Mouse (Mus musculus): Measurements from ENCODE around the gene Lamb3.

Gene Lamb3

DNA sequence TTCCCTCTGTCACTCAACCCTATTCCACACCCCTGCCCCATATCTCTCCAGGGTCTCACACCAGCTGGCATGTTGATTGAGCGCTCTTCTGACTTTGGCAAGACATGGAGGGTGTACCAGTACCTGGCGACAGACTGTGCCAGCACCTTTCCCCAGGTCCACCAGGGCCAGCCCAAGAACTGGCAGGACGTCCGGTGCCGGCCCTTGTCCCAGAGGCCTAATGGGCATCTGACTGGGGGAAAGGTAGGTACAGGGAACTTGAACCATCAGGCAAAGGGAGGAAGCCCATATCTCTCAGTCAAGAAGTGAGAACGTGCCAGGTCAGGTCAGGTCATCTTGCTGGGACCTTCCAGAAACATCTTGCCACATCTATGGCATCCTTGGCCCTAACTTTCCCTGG lies 116.2 kb downstream of the Lamb3 start:
- no peak for DNase-seq

DNA sequence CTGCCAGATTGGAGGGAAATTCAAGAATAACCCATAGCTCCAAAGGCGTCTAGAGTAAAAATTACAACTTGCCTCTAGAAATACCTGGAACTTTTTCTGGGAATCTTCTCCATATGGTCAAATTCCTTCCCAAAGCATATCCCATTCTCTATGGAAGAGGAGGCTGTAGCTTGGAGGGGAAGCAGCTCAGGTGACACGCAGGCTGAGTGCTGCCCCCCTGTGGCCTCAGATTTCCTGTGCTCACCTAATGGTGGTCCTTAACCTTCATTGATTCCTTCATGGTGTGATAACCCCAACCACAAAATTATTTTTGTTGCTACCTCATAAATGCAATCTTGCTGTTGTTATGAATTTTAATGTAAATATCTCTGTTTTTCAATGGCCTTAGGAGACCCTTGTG lies 116.7 kb downstream of the Lamb3 start:
- DNase-seq = no peak

DNA sequence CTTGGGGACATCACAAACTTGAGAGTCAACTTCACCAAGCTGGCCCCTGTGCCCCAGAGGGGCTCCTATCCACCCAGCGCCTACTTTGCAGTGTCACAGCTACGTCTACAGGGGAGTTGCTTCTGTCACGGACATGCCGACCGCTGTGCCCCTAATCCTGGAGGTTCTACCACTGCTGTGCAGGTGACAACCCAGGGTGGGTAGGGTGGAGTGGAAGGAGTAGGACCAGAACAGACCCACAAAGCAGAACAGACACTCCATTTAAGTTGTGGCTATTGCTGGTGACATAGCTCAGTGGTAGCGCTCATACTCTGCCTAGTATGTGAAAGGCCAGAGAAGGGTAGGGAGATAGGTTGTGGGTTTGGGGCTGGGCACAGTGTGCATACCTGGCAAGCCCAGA lies 118.4 kb downstream of the Lamb3 start:
- no peak for DNase-seq

- peak; percentile 91 for DNase-seq
These were observed 119.1 kb downstream of the Lamb3 start for GRCm38 (mm10) chr1:193326456-193327145.

- peak; percentile 20 for DNase-seq
These were observed 119.7 kb downstream of the Lamb3 start for GRCm38 (mm10) chr1:193327216-193327615.

- no peak for DNase-seq
These were observed 120.2 kb downstream of the Lamb3 start for GRCm38 (mm10) chr1:193327686-193328085.

GRCm38 (mm10) chr1:193329557-193329956 lies 122.1 kb downstream of the Lamb3 start:
- DNase-seq = no peak

DNA sequence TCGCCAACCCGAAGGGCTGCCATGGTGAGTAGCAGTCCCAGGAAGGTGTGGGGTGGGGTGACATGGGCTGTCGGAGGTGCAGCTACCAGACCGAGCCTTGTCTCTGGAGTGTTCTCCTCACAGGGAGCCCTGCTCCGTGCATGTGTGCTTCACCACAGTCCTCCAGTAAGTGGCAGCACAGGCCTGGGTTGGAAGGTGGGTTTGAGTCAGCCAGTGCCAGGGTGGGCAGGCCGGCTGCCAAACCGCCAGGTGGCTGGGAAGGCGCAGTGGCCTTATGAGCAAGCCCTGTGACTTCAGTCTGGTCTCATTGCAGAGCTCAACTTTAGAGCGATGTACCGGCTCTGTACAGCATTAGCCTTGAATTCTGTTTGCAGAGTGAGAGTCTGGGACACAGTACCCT lies 122.7 kb downstream of the Lamb3 start:
- peak; percentile 74 for DNase-seq

GRCm38 (mm10) chr1:193330626-193331025 lies 123.1 kb downstream of the Lamb3 start:
- no peak for DNase-seq

DNA sequence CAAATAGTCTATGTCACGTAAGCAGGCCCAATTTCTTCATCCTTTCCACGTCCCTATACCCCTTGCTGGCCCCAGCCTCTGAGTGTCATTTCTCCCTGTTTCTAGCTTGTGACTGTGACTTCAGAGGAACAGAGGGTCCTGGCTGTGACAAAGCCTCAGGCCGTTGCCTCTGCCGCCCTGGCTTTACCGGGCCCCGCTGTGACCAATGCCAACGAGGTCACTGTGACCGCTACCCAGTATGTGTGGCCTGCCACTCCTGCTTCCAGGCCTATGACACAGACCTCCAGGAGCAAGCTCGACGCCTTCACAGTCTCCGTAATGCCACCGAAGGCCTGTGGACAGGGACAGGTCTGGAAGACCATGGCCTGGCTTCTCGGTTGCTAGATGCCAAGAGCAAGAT lies 124.5 kb downstream of the Lamb3 start:
- DNase-seq = no peak

- DNase-seq = no peak
These were observed 125.2 kb downstream of the Lamb3 start for GRCm38 (mm10) chr1:193332671-193333070.

GRCm38 (mm10) chr1:193333776-193334175 lies 126.3 kb downstream of the Lamb3 start:
- no peak for DNase-seq

GRCm38 (mm10) chr1:193334546-193334945 lies 127.0 kb downstream of the Lamb3 start:
- no peak for DNase-seq

- no peak for DNase-seq
These were observed 128.9 kb downstream of the Lamb3 start for GRCm38 (mm10) chr1:193336122-193337017.

DNA sequence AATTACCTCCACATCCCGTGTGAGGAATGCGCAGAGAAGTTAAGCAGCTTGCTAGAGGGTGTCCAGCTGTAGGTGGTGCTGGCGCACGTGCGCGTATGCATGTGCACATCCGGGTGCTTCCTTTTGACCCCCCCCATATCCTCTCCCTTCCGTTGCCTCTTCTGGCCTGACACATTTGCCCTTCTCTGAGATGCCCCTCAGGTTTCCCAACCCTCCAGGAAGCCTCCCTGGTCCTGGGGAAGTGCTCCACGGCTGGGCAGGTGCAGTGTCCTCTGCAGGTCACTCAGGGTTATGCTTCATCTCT lies 129.5 kb downstream of the Lamb3 start:
- no peak for DNase-seq

DNA sequence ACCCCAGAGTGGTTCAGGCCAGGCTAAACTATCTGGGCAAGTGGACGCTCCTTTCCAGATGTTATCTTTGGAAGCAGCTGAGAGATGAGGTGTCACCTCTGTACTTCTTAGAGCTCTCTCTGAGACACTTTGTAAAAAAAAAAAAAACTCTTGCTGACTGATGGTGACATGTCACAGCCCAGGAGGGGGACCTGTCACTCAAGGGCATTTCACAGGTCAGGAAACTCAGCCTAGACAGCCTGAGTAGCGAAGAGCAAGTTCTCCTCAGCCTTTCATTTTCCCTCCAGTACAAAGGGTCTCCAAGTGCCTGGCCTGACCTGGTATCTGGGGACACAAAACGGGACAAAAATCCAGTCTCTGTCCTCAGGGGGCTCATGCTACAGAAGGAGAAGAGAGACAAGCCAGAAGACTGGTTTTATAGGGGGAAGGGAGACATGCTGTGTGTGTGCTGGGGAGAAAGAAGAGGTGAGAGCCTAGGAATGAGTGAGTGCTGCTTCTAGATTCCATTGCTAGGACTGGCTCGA lies 130.3 kb downstream of the Lamb3 start:
- DNase-seq = no peak

- DNase-seq = no peak
These were observed 131.0 kb downstream of the Lamb3 start for GRCm38 (mm10) chr1:193338363-193338995.

GRCm38 (mm10) chr1:193342198-193342946 lies 134.9 kb downstream of the Lamb3 start:
- no peak for DNase-seq

DNA sequence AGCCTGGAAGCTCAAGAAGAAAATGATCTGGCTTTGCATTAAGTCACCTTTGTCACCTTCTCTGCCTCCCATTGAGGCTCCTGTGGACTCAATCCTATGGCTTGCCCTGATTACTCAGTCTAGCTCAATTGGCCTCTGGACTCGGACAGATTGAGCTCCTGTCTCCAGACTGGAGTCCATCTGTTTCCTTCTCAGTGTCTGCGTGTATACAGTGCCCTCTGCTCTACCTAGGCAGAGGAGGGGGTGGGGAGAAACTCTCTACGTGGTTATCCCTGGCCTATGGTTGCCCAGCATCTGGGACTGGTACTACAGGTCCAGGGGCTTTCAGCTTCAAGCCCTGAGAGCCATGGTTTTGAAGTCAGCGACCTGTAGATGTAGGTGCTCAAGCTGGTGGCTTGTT lies 136.4 kb downstream of the Lamb3 start:
- no peak for DNase-seq

DNA sequence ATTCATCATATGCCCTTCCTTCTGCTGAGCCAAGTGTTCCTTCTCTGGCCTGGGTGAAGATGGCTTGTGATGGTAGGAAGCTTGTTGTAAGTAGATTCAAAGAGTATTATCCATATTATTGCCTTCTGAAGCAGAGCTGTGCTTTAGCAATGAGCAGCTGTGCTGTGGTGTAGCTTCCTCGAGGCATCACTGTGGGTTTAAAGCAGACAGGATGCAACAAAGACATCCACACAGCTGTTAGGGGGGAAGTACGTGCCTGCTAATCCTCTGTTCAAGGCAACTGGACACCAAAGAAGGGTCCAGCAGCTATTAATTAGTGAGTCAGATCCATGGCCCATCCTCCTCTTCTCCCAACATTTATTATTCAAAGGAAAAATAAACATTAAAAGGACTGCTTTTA lies 137.5 kb downstream of the Lamb3 start:
- DNase-seq = no peak

- DNase-seq = no peak
These were observed 139.4 kb downstream of the Lamb3 start for GRCm38 (mm10) chr1:193346908-193347307.

DNA sequence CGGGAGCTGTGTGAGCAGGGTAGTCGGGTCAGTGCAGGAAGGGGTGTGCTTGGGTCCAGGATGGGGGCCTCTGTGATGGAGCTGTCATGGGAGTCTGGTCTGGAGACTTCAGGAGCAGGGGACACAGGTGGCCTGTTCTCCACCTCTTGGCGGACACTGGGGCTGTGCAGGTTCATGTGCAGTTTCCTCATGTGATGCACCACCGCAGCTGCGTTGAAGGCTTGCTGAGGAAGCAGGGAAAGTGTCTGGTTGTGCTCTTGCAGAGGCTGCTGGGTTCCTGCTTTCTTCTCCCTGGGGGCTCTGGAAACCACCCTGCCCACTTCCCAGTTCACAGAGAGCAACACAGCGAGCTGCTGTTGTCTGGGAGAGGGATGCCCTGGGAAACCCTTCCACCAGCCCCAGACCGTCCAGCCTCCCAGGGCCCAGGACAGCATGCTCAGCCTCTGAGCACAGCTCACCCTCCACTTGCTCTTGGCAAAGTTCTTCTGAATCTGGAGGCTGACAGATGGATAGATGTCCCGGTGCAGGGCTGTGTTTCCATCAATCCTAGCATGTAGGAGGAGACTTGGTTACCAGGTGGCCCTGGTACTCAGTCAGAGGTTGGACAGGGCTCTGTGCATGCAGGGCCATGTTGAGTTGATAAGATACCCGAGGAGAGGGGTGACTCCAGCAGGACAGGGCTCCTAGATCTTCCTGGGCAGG lies 140.9 kb downstream of the Lamb3 start:
- no peak for DNase-seq
